Mouse (Mus musculus) megakaryocyte, adult 5-6 weeks (primary cell): ENCODE data around the gene Pcx. TPM values are rescaled to one million over a fixed set of nuclear protein-coding genes. Genes with fewer than 3 reads are reported as not detected.

Experiments used
- ATAC-seq: 2 replicates; pipeline ENCODE4 v1.8.0; 2016; ENCODE audit warnings: mild to moderate bottlenecking, inconsistent platforms; ENCODE audit not compliant: poor library complexity, severe bottlenecking
- total RNA-seq, 2 experiments: library from RNA; stranded (forward) in 1 of 2; stranded (reverse) in 1 of 2; fragments of 153-499, 151-499 nt in 1 of 2; fragments of 221-1000, 200-1000 nt in 1 of 2; gene quantifications; 2 replicates each; pipeline versions ENCODE4 v1.2.3 to v1.2.4; 2015 to 2017

The Pcx gene
- total RNA-seq, 2 experiments from 2014 or later, result 0.22 to 0.62 TPM

DNA sequence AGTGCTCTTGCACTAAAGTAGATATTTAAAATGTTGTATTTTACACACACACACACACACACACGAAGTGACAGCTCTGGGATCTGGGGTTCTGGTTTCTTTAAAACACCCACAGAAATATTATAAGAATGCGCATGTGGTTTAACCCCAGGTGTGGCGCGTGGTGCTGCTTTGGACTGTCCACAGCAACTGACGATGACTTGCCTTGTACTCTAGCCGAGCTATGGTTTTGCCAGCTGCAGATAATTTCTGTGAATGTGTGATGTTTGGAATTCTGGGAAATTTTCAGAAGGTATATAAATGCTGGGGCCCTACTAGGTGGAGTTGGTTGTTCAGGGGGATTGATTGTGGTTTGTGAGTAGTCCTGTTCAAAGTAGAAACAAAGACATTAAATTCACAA is 37.5 kb downstream of the Pcx start:
- ATAC-seq, result no peak

DNA sequence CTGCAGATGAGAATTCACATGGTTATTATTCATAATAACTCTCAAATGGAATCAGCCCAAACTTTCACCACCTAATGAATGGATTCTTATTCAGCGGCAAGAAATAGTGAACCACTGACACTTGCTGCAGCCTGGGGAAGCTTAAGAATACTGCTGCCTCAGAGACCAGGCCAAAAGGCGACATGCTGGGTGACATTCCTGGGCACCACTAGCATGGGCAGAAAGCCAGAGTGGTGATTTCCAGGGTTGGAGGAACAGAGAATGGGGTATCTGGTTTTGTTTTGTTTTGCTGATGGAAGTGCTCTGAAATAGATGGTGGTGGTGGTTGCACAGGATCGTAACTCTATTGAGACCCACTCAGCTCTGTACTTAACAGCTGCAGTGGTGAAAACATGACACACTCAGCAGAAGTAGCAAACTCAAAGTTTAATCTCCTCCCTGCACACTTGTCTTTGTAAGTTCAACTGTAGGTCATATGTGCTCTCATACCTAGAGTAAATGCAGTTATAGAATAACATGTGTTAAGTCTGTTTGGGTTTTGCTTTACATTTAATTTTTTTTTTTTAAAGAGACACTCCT is 38.1 kb downstream of the Pcx start:
- ATAC-seq, result no peak

DNA sequence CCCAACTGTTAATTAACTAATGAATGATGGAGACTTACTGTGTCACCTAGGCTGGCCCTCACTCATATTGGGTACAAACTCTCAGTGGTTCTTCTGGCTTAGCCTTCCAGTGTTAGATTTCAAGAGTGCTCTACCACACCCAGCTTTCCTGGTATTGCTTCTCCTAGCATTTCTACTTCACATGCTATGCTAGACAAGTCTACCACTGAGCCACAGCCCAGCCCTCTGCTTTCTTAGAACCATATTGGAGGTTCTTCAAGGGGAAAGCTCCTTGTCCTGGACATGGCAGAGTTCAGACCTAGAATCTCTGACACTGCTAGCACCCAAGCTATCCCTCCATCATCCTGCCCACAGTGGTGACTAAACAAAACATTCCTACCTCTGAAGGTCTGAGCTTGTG is 44.0 kb downstream of the Pcx start:
- no peak for ATAC-seq

DNA sequence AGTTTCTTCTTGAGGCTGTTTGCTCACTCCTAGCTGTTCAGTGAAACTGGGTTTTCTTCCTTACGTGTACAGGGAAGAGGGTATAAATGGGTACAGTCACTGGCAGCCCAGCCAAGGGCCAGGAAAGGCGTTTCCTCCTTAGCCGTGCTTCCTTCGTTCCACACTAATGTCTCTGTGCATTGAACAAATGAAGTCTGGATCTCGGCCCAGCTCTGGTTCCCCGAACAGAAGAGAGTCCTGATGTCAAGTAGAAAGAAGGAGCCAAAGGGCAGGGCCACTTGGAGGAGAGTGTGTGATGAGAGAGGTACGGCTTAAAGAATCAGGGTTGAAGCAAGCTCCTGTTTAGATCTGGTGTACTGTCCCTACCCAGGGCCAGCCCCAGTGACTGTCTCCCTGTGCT is 44.8 kb downstream of the Pcx start:
- no peak for ATAC-seq

DNA sequence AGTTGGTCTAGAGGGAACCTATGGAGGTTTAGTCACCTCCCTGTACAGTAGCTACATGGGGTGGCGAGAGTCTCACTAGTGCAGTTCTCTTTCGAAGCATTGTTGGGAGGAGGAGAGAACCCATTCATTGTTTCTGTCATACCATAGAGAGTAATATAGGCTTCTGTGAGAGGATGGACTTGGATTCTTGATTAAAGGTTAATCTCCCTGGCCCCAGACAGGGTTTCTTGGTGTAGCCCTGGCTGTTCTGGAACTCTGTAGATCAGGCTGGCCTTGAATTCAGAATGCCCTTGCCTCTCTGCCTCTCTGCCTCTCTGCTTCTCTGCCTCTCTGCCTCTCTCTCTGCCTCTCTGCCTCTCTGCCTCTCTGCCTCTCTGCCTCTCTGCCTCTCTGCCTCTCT is 46.5 kb downstream of the Pcx start:
- no peak for ATAC-seq

DNA sequence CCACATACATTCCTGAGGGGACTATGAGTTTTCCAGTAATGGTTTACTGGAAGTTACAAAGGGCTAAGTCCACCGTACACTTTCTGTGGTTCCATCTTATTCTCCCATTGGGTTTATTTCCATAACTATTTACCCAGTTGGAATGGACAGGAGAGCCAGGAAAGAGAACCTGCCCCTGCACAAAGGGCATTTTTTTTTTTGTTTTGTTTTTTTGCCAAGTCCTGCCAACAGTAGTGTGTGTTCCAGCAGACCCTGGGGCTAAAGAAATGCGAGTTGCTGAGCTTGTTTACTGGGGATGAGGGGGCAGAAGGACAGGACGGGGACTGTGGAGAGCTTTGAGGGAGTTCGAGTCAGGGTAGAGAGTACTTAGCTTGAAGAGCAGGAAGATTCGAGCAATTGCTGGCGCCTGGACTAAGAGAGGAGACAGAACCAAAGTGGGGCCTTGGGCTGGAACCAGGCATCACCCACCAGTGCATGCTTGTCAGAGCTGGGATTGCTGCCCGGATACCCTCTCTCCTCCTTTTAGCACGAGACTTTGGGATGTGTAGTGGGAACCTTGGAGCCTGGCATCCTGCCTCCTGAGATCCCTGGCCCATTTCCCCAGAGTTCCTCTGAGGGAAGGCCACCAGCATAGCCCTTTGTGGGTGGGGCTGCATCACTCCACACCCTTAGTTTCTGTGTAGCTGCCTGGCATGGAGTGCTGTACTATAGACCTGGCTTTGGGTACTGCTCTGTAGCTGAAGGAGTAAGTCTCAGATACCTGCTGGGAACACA is 47.7 kb downstream of the Pcx start:
- no peak for ATAC-seq

DNA sequence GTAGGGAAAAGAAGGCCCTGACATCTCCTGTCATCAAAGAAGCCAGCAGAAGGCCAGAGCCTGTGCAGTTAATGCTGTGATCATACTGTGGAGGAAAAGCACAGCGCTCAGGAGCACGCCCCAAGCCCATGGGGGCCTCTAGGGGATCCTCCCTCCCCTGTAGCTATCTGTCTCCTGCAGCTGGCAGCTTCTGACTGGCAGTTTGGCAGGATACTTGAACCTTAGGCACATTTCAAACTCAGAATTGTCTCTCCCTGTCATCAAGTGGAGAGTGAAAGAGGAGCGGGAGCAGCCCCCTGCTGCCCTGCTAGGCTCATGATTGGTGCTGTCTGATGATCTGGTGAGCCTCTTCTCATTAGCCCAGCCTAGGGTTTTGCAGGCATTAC is 48.3 kb downstream of the Pcx start:
- peak; percentile 40; the same call in 1 of the 2 replicates for ATAC-seq

DNA sequence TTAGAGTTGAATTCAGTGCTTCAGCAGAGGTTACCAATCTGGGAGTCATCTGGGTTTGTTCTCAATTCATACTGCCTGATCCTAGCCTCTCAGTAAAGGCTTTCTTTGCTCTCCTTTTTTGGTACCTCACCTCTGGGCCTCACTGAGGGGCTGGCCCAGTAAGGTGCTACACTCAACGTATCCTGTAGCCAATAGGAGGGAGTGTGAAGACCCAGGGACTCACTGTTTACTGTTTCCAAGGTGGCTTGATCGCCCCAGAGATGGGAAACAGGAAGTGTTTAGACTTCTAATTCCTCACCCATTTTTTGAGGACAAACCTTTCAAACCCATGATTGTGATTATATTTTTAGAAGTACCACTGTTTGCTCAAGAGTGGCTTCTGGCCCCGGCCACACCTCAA is 48.7 kb downstream of the Pcx start:
- no peak for ATAC-seq

DNA sequence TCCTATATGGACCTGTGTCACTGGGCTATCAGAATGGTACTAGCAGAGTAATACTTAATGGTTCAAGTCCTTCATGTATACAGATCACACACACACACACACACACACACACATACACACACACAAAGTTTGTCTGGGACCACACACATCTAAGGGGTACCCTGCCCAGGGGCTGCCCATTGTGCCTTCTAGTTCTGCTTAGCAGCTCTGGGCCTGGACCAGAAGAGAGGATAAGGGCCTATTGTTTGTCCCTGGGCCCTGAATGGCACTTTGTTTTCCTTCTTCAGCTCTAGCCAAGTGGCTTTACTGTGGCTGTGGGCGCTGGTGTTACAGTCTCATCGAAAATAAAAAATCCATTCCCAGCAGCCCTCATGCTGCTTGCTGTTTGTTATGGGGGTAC is 49.3 kb downstream of the Pcx start:
- no peak for ATAC-seq

DNA sequence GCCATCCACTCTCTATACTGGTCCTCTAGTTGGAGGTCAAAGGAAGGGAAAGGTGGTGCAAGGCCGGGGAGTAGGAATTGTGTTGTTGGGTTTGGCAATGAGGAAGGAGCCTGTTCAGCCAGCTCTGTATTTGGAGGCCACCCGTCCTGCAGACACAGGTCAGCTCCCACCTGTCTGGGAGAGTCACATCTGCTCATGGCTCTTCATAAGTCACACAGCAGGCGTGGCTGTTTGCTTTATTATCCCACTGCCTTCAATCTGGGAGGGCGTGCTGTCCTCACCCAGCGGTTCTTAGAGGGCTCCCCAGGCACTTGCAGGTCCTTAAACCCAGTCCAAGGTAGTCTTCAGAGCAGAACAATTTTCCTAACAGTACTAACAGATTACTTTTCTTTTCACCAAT is 49.9 kb downstream of the Pcx start:
- no peak for ATAC-seq

DNA sequence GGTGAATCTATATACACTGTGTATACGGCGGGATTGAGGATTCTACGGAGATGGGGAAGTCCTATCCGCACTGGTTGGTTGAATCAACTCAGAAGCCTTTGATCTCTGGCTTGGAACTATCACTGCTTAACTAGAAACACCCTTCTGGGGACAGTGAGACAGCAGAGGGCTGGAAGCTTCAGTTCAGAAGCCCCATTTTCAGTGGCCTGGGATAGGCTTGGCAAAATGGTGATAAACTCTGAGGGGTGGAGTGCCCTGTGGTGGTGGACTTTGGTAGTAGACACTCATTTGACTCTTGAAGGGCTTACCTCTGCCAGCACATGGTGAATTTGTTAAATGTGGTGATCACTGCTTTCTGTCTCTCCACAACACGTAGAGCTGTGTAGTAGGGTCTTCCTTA is 55.4 kb downstream of the Pcx start:
- no peak for ATAC-seq

DNA sequence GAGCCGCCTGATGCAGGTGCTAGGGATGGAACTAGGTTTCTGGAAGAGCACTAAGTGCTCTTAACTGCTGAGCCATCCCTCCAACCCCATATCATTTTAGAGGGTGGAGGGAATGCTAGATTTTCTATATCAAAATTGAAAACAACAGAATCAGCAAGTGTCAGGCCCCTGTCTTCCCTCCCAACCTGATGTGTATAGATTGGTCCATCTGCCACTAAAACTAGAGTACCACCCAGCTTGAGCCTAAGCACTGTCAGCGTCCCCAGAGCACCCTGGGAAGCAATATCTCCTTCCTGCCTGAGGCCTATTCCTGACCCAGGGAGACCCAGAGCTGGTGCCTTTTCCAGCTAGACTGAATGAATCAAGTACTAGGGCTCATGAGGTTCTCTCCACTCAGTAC is 56.6 kb downstream of the Pcx start:
- ATAC-seq, result no peak

DNA sequence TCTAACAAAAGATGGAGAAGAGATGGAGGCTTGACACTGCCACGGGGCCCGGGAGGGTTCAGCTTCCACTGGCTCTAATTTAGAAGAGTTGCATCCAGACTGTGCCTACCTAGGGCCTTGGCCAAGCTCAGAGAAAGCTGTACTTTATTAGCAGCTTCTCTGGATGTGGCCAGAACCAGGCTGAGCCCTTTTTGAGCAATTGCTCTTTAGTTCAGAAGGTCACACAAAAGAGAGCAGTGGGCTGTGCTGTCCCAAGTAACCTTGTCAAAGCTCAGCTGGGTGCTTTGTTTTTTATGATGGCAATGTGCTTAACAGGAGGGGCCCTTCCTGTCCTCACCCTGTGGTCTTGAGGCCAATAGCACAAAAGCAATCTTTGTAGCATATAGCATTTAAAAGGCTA is 57.4 kb downstream of the Pcx start:
- ATAC-seq, result no peak

DNA sequence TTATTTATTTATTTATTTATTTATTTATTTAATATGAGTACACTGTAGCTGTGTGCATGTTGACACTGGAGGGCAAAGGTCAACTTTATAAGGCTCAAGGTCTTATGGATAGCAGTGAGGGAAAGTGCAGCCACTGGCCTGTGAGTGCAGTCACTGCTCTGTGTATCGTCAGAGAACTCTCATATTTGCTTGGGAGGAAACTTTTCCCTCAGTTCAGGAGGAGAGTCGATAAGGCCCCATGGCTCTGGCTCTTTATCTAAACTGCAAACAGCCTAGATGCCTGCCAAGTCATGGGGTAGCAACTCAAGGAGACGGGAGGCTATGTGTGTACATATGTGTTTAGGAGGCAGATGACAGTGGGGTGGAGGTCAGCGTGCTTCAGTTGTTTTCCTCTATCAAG is 58.6 kb downstream of the Pcx start:
- ATAC-seq, result no peak

DNA sequence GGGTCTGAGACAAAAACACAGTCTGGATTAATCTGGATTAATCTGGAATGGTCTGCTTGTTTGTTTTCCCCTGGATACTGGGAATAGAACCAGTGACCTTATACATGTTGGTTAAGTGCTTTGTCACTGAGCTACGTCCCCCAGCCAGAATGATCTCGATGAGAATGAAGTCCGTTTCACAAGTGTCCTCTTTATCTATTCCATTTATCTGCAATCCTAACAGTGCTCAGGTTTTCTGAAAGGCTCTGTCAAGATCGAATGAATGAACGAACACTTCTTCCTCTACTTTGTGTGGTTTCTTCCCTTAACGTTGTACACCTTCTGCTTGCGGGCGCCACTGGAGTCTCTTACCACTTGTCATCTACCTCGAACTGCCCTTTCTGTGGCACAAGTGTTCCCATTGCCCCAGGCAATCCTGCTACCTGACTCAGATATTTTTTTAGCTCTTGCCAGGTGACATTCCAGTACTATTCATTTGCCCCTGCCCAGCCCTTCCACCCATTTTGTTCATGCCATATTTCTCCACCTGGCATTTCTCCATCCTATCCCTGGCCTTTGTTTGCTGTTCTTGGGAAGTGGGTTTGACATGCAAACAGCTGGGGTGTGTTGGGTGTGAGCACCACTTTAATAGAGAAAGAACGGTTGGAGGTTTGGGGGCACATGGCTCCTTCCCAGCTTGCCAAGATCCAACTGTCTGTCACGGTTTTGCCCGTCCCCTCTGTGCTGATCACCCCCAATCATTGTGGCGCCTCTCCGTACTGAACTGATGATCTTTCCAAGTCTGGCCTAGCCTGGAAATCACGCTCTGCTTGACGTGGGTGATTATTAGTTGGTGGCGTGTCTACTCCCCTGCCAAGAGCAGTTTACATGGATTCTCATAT is 59.3 kb downstream of the Pcx start:
- no peak for ATAC-seq

DNA sequence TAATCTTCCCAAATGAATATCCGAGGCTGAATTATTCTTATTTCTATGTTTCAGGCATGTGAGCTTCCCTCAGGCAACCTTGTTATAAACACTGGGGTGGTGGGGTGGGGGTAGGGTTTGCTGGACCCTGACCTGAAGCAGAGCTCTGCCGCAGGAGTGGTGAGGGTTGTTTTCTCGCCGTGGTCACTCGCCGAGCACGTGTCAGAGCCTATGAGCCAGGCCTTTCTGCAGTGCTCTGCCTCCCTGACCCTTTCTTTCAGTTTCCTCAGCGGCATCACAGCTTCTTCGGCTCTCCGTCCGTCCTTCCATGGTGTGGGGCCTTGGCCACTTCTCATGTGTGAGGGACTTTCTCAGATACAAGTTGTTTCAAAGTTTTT is 60.0 kb downstream of the Pcx start:
- ATAC-seq, result no peak

DNA sequence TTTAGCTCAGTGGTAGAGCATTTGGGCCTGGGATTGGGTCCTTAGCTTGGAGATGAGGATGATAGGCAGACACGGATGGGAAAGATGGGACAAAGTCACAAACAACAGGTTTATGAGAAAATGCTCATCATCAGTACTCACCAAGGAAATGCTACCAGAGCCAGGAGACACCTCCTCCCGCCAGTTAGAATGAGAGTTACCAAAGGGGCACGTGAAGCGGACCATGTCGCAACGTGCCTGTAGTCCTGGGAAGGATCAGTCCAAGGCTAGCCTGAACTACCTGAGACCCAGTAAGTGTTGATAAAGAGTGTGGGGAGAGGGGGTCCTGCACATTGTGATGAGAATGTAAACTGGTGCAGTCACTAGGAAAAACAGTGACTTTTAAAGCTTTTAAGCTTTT is 60.5 kb downstream of the Pcx start:
- ATAC-seq, result no peak

DNA sequence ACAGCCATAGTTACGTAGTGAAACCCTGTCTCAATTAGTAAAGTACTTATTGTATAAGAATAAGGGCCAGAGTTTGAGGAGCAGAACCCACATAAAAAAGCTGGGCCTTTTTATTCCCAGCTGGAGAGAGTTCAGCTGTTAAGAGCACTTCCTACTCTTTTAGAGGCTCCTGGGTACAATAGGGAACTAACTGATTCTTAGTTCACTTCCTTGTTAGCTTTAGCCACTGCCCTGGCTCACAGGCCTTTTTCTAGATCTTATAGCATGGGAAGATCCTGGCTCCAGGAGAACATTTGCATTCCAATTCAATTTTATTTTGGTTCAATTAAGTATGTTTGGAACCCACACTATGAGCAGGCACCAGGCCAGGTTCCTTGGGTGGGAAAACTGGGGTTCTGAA is 61.4 kb downstream of the Pcx start:
- no peak for ATAC-seq

DNA sequence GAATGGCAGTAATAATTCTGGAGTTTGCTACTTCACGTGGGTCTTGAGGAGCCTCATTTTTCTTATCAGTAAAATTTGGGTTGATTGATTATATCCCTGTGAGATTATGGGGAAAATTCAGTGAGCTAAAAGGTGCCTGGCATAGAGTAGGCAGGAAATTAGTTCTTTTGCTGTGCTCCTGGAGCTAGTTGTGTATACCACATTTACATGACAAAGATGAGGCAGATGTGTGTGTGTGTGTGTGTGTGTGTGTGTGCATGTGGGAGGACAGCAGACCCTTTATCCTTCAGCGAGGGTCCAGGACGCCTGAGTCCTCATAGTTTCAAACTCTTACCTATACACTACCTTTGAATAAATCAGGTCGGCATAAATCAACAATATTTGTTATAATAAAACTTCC is 61.8 kb downstream of the Pcx start:
- no peak for ATAC-seq

DNA sequence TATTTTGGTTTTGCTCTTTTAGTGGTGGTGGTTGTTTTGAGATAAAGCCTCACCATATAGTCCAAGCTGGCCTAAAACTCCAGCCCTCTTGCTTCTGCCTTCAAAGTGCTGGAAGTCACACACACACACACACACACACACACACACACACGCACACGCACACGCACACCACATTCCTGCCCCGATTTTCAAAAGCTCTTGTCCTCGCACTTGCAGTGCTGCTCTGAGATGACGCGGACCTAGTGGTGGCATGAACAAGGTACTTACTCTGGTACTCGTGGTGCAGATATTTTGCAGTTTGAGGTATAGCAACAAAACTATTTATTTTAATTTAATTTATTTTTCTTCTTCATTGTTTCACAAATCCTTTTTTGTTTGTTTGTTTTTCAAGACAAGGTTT is 62.2 kb downstream of the Pcx start:
- no peak for ATAC-seq

DNA sequence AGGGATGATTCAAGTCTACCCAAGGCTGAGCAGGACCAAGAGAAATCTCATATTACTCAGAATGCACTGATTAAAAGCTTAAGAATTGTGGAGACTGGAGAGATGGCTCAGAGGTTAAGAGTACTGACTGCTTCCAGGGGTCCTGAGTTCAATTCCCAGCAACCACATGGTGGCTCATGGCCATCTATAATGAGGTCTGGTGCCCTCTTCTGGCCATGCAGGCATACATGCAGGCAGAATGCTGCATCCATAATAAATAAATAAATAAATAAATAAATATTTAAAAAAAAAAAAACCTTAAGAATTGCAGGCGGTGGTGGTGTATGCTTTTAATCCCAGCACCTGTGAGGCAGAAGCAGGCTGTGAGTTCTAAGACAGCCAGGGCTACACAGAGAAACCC is 63.0 kb downstream of the Pcx start:
- no peak for ATAC-seq

DNA sequence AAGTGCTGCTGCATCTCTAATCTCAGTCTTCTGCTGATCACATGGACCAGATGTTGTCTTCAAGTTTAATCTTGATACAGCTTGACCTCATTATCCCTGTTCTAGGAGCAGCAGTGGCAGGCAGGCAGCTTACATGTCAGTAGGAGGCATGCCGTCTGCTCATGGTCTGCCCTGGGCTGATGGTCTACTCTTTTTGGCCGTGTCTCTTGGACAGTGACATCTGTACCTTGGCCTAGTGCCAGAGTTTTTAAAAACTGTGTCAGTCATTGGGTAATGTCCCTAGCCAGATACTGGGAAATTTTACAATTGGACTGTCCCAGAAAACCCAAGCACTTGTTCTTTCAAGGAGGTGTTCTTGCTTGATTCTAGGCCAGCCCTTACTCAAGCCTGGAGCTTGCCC is 68.5 kb downstream of the Pcx start:
- no peak for ATAC-seq
